Mouse (Mus musculus) heart, postnatal 0 days (tissue): ENCODE results near the gene Clec5a. TPM values are rescaled to one million over a fixed set of nuclear protein-coding genes. Genes with fewer than 3 reads are reported as not detected.

Experiments
- ATAC-seq: fragments of 200-750 bp; cut with Nextera tagmentation; 2 replicates; pipeline ENCODE4 v1.8.0; 2017; ENCODE audit warnings: low read depth, moderate number of reproducible peaks, moderate library complexity; ENCODE audit not compliant: insufficient read depth
- DNase-seq: peaks from one replicate; pipeline ENCODE4 v3.0.0-alpha.2; 2016; ENCODE audit warnings: low spot score
- H3K27ac ChIP-seq: fragments of 300-500 bp; sonication (generic); 2 replicates; pipeline ENCODE4 v1.5.1; 2014; ENCODE audit warnings: low read depth, mild to moderate bottlenecking
- H3K27me3 ChIP-seq: fragments of 300-500 bp; sonication (generic); 2 replicates; pipeline ENCODE4 v1.6.1; 2014; ENCODE audit warnings: low read length, mixed read lengths; ENCODE audit not compliant: control insufficient read depth, insufficient read depth
- H3K36me3 ChIP-seq: fragments of 300-500 bp; sonication (generic); replicated peaks from 2 replicates; pipeline ENCODE4 v1.6.1; 2014; ENCODE audit warnings: low read length, mixed read lengths; ENCODE audit not compliant: control insufficient read depth, insufficient read depth
- H3K4me1 ChIP-seq: fragments of 300-500 bp; sonication (generic); 2 replicates; pipeline ENCODE4 v1.6.1; 2014; ENCODE audit warnings: antibody characterized with exemption; ENCODE audit not compliant: control insufficient read depth, insufficient read depth
- H3K4me2 ChIP-seq: fragments of 300-500 bp; sonication (generic); 2 replicates; pipeline ENCODE4 v1.6.1; 2014; ENCODE audit warnings: low read depth, mild to moderate bottlenecking, low read length, moderate library complexity
- H3K4me3 ChIP-seq: fragments of 300-500 bp; sonication (generic); 2 replicates; pipeline ENCODE4 v1.5.1; 2014; ENCODE audit warnings: low read depth, low read length
- H3K9ac ChIP-seq: fragments of 300-500 bp; sonication (generic); replicated peaks from 2 replicates; pipeline ENCODE4 v1.6.1; 2014; ENCODE audit warnings: low read depth, low read length, mixed read lengths
- H3K9me3 ChIP-seq: fragments of 300-500 bp; sonication (generic); replicated peaks from 2 replicates; pipeline ENCODE4 v1.6.1; 2016; ENCODE audit warnings: low read length; ENCODE audit not compliant: control insufficient read depth
- CTCF ChIP-seq: IDR thresholded peaks from 2 replicates; pipeline ENCODE4 v1.5.1; 2016; ENCODE audit warnings: antibody characterized with exemption, control low read depth, low read depth
- EP300 ChIP-seq: IDR thresholded peaks from 2 replicates; pipeline ENCODE4 v1.6.1; 2016; ENCODE audit warnings: antibody characterized with exemption, low read depth
- WGBS: fragments of 180-500 bp; shearing (Covaris S2); extraction: QIAGEN DNeasy Blood & Tissue Kit; methylation state at CpG from one replicate; pipeline ENCODE4 v1.1.7; 2014; 5-methylcytosine and 5-hydroxymethylcytosine counted together
- polyA plus RNA-seq: library from polyadenylated mRNA; unstranded; fragments of >200 nt; fragmentation: Nextera tagmentation; extraction: Ambion mirVana; gene quantifications from 2 replicates; pipeline ENCODE4 v1.2.1, GENCODE M21; 2015
- total RNA-seq: library from RNA; depleted of rRNA; stranded (reverse); fragments of >200 nt; gene quantifications from 2 replicates; pipeline ENCODE4 v1.2.3, GENCODE M21; 2014; ENCODE audit warnings: low replicate concordance; rRNA removed

Gene Clec5a
- total RNA-seq (3.3 TPM in 1 of 2 replicates, not detected in the other), polyA plus RNA-seq (0.48 and 0.82 TPM in 2 replicates)

GRCm38 (mm10) chr6:40585645-40586044 lies at the start of gene Clec5a:
Clec5a (minus strand) TSS chr6:40585821.
- ATAC-seq, result no peak
- Histone ChIP-seq H3K36me3 (no peaks in the 10 kb centered on the region), H3K4me2 (no peak within 1 kb of the TSS), H3K27ac (no peak within 1 kb of the TSS), H3K4me3 (no peak within 1 kb of the TSS), H3K27me3 (no peaks in the 10 kb centered on the region), H3K9ac (no peak within 1 kb of the TSS), H3K9me3 (no peaks in the 10 kb centered on the region), H3K4me1 (no peaks in the 10 kb centered on the region)
- WGBS, result 50% methylated on average over 5 of the region's 5 CpGs
- TF ChIP-seq CTCF (no peak), EP300 (no peak)
- no peak for DNase-seq

- 66% methylated on average over 1 of the region's 1 CpGs for WGBS
- Histone ChIP-seq H3K4me1 (no peaks in the 10 kb centered on the region), H3K27ac (no peak overlapping the region), H3K9ac (no peak overlapping the region), H3K27me3 (no peaks in the 10 kb centered on the region), H3K36me3 (no peaks in the 10 kb centered on the region), H3K4me2 (no peak overlapping the region), H3K9me3 (no peaks in the 10 kb centered on the region), H3K4me3 (no peak overlapping the region)
- ATAC-seq (no peak), DNase-seq (no peak)
- no peak for TF ChIP-seq CTCF
Measured at GRCm38 (mm10) chr6:40634640-40635071, 49.0 kb upstream of the Clec5a start.

GRCm38 (mm10) chr6:40628406-40629000 lies 42.9 kb upstream of the Clec5a start, which contains the start of gene Mgam:
Mgam (plus strand) TSS chr6:40628831.
- no peak for DNase-seq
- no peaks in the 10 kb centered on the region for H3K9me3 ChIP-seq
- no peak within 1 kb of the TSS for H3K4me2 ChIP-seq
- no peak for ATAC-seq
- TF ChIP-seq EP300 (no peak), CTCF (no peak)
- WGBS, result 69% methylated on average over 8 of the region's 8 CpGs
- H3K27me3 ChIP-seq, result no peaks in the 10 kb centered on the region
- H3K4me3 ChIP-seq, result no peak within 1 kb of the TSS
- no peaks in the 10 kb centered on the region for H3K4me1 ChIP-seq
- H3K36me3 ChIP-seq, result no peaks in the 10 kb centered on the region
- no peak within 1 kb of the TSS for H3K27ac ChIP-seq
- H3K9ac ChIP-seq, result no peak within 1 kb of the TSS

- Histone ChIP-seq H3K4me2 (no peak overlapping the region), H3K36me3 (no peaks in the 10 kb centered on the region), H3K27me3 (no peaks in the 10 kb centered on the region), H3K9ac (no peak overlapping the region), H3K4me1 (no peaks in the 10 kb centered on the region), H3K4me3 (no peak overlapping the region), H3K27ac (no peak overlapping the region), H3K9me3 (no peaks in the 10 kb centered on the region)
- TF ChIP-seq EP300, result no peak
- TF ChIP-seq CTCF, result no peak
- WGBS, result 55% methylated on average over 1 of the region's 1 CpGs
- ATAC-seq, result no peak
- DNase-seq, result no peak
Measured at GRCm38 (mm10) chr6:40626111-40626510, 40.5 kb upstream of the Clec5a start.

GRCm38 (mm10) chr6:40617965-40618364 lies 32.3 kb upstream of the Clec5a start:
- H3K9ac ChIP-seq, result no peak overlapping the region
- no peaks in the 10 kb centered on the region for H3K27me3 ChIP-seq
- H3K4me1 ChIP-seq, result no peaks in the 10 kb centered on the region
- peak; percentile 28 for DNase-seq
- H3K4me2 ChIP-seq, result no peak overlapping the region
- 0% methylated on average over 2 of the region's 2 CpGs for WGBS
- H3K27ac ChIP-seq, result no peak overlapping the region
- no peak overlapping the region for H3K4me3 ChIP-seq
- no peaks in the 10 kb centered on the region for H3K9me3 ChIP-seq
- ATAC-seq, result no peak
- TF ChIP-seq EP300, result no peak
- TF ChIP-seq CTCF, result peak; percentile 76
- H3K36me3 ChIP-seq, result no peaks in the 10 kb centered on the region
